Mouse (Mus musculus) kidney, adult 2 months (tissue): ENCODE measurements around the gene Gcgr. TPM values are rescaled to one million over a fixed set of nuclear protein-coding genes. Genes with fewer than 3 reads are reported as not detected.
"Not testable (repeated sequence)": the region's sequence is repeated elsewhere in the genome, so short reads cannot be mapped to it uniquely, and the experiment has no call there.

Source experiments
- DNase-seq: peaks from one replicate; pipeline ENCODE4 v3.0.0; 2021
- H3K27ac ChIP-seq: fragments of 200-500 bp; 2 replicates; pipeline ENCODE4 v1.5.1; 2012; ENCODE audit warnings: low read depth, low read length, control low read depth, inconsistent platforms; ENCODE audit not compliant: insufficient read depth
- H3K27me3 ChIP-seq: fragments of 200-500 bp; replicated peaks from 2 replicates; pipeline ENCODE4 v1.6.1; 2012; ENCODE audit warnings: mild to moderate bottlenecking, moderate library complexity, low read length, inconsistent platforms; ENCODE audit not compliant: control insufficient read depth, insufficient read depth
- H3K36me3 ChIP-seq: fragments of 200-500 bp; 2 replicates; pipeline ENCODE4 v1.6.1; 2012; ENCODE audit warnings: mild to moderate bottlenecking, moderate library complexity, low read length, inconsistent platforms; ENCODE audit not compliant: control insufficient read depth, insufficient read depth
- H3K4me1 ChIP-seq: fragments of 200-500 bp; 2 replicates; pipeline ENCODE4 v1.6.1; 2011; ENCODE audit warnings: low read length; ENCODE audit not compliant: control insufficient read depth, insufficient read depth
- H3K4me3 ChIP-seq: fragments of 200-500 bp; 2 replicates; pipeline ENCODE4 v1.5.1; 2011; ENCODE audit warnings: mild to moderate bottlenecking, low read depth, low read length, control low read depth; ENCODE audit not compliant: insufficient read depth
- CTCF ChIP-seq: fragments of 200-500 bp; conservative IDR thresholded peaks from 2 replicates; pipeline ENCODE4 v1.5.1; 2011; ENCODE audit warnings: low read depth, mild to moderate bottlenecking, control low read depth, low read length, moderate library complexity, mixed read lengths; ENCODE audit not compliant: insufficient read depth, insufficient read length
- POLR2A ChIP-seq: fragments of 200-500 bp; IDR thresholded peaks from one replicate; pipeline ENCODE4 v1.6.1; 2011; ENCODE audit warnings: low read depth, low read length, control low read depth
- WGBS: fragments of 180-500 bp; shearing (Covaris S2); methylation state at CpG from one replicate; pipeline ENCODE4 v1.1.7; 2018; 5-methylcytosine and 5-hydroxymethylcytosine counted together
- polyA plus RNA-seq: library from polyadenylated mRNA; depleted of rRNA; stranded (reverse); fragments of >200 nt; gene quantifications from 2 replicates; pipeline ENCODE4 v1.2.3, GENCODE M21; 2012

The Gcgr gene
- polyA plus RNA-seq, 1 experiment: 52.8 TPM

- WGBS: 82% methylated on average over 7 of the region's 7 CpGs
- no peak for DNase-seq
- no peak overlapping the region for H3K27ac ChIP-seq
- no peaks in the 10 kb centered on the region for H3K36me3 ChIP-seq
- TF ChIP-seq POLR2A (no peak), CTCF (no peak)
- H3K4me3 ChIP-seq: no peak overlapping the region
- no peaks in the 10 kb centered on the region for H3K27me3 ChIP-seq
- H3K4me1 ChIP-seq: peaks cover 7% of the 10 kb centered on the region; the same call in 1 of the 2 replicates
Measured at GRCm38 (mm10) chr11:120554834-120555233, 24.3 kb downstream of the Gcgr start.

GRCm38 (mm10) chr11:120555260-120555659 lies 24.8 kb downstream of the Gcgr start:
- WGBS: 89% methylated on average over 2 of the region's 2 CpGs
- no peak overlapping the region for H3K4me3 ChIP-seq
- TF ChIP-seq CTCF: no peak
- no peak for TF ChIP-seq POLR2A
- H3K27ac ChIP-seq: no peak overlapping the region
- no peaks in the 10 kb centered on the region for H3K36me3 ChIP-seq
- H3K4me1 ChIP-seq: 0 out of 2 replicates have a peak, but pooled peaks cover 3% of the 10 kb centered on the region
- DNase-seq: no peak
- no peaks in the 10 kb centered on the region for H3K27me3 ChIP-seq

DNA sequence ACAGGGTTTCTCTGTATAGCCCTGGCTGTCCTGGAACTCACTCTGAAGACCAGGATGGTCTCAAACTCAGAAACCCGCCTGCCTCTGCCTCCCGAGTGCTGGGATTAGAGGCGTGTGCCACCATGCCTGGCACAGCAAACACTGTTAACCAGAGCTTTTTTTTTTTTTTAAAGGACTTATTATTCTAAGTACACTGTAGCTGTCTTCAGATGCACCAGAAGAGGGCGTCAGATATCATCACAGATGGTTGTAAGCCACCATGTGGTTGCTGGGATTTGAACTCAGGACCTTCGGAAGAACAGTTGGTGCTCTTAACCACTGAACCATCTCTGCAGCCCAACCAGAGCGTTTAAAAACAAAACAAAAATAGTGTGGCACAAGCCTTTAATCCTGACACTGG lies 28.3 kb downstream of the Gcgr start:
- not testable (repeated sequence) for H3K27me3 ChIP-seq, H3K27ac ChIP-seq, H3K4me1 ChIP-seq, H3K4me3 ChIP-seq, DNase-seq, H3K36me3 ChIP-seq
- WGBS: 88% methylated on average over 6 of the region's 6 CpGs

- Histone ChIP-seq H3K27ac (no peak overlapping the region), H3K27me3 (no peaks in the 10 kb centered on the region), H3K36me3 (peaks cover 8% of the 10 kb centered on the region), H3K4me3 (no peak overlapping the region), H3K4me1 (no peaks in the 10 kb centered on the region)
- TF ChIP-seq POLR2A (no peak), CTCF (no peak)
- no peak for DNase-seq
- WGBS: 91% methylated on average over 13 of the region's 13 CpGs
Measured at GRCm38 (mm10) chr11:120560952-120561728, 30.6 kb downstream of the Gcgr start.

DNA sequence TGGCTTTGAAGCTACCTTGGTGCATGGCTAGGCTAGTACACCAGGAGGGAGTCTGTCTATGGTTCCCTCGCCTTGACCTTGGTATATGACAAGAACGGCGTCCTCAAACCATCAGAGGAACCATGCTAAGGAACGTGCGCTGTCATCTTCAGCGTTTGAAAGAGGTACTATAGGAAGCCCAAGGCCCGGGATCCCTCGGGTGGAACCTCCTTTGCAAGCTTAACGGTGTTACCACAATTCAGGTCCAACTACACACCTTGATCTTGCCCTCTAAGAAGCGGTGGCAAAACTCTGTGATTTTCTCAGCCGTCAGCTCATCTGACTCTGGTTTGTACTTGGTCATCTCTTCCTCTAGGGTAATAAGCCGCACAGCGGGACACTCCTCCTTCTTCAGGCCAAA lies 32.5 kb downstream of the Gcgr start:
- H3K27ac ChIP-seq: no peak overlapping the region
- peaks cover 11% of the 10 kb centered on the region for H3K36me3 ChIP-seq
- no peaks in the 10 kb centered on the region for H3K4me1 ChIP-seq
- H3K27me3 ChIP-seq: no peaks in the 10 kb centered on the region
- H3K4me3 ChIP-seq: no peak overlapping the region
- TF ChIP-seq CTCF: no peak
- no peak for TF ChIP-seq POLR2A
- 93% methylated on average over 13 of the region's 13 CpGs for WGBS
- no peak for DNase-seq

DNA sequence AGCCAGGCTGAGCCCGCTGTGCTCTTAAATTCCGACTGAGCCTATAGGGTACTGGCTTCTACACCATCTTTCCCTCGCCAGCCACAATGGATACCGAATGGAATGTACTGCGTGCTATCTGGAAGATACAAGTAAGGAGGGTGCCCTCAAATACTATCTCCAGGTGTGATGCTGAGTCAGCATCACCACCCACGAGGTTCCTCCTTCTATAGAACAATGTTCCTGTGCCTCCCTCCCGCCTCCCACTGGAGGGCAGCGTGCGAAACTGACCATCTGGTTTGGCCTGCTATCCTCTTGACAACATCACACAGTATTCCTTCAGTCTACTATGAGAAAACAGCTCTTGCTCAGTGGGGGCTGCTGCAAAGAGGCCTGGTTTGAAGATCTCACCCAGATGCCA lies 34.6 kb downstream of the Gcgr start:
- no peaks in the 10 kb centered on the region for H3K27me3 ChIP-seq
- TF ChIP-seq CTCF (0 out of 2 replicates have a peak, but pooled peaks have one; percentile 0), POLR2A (no peak)
- peaks cover 14% of the 10 kb centered on the region for H3K36me3 ChIP-seq
- H3K27ac ChIP-seq: no peak overlapping the region
- WGBS: 83% methylated on average over 9 of the region's 9 CpGs
- no peak for DNase-seq
- no peak overlapping the region for H3K4me3 ChIP-seq
- H3K4me1 ChIP-seq: no peaks in the 10 kb centered on the region

DNA sequence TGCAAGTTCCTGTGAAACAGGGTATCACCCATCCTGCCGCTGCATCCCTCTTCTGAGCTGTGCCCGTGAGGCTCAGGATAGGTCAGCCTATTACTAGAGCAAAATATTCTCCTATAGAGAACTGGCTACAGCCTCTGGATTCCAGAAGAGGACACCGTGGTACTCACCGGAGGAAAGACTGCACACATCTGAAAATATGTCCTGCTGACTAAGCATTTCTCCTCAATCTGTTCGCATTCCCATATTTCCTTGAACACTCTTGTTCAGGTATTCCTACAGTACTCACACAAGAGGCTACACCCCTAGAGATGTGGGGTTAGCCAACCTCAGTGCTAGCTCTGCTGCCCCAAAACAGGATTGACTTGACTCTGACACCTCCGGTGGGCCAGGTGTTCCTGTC lies 37.8 kb downstream of the Gcgr start:
- H3K36me3 ChIP-seq: peaks cover 6% of the 10 kb centered on the region
- peaks cover 8% of the 10 kb centered on the region; the same call in 1 of the 2 replicates for H3K4me1 ChIP-seq
- no peak overlapping the region for H3K4me3 ChIP-seq
- 75% methylated on average over 6 of the region's 6 CpGs for WGBS
- no peaks in the 10 kb centered on the region for H3K27me3 ChIP-seq
- TF ChIP-seq POLR2A (no peak), CTCF (no peak)
- H3K27ac ChIP-seq: no peak overlapping the region
- DNase-seq: no peak
